Mouse (Mus musculus): ENCODE data around the gene Gm42674.

The Gm42674 gene

DNA sequence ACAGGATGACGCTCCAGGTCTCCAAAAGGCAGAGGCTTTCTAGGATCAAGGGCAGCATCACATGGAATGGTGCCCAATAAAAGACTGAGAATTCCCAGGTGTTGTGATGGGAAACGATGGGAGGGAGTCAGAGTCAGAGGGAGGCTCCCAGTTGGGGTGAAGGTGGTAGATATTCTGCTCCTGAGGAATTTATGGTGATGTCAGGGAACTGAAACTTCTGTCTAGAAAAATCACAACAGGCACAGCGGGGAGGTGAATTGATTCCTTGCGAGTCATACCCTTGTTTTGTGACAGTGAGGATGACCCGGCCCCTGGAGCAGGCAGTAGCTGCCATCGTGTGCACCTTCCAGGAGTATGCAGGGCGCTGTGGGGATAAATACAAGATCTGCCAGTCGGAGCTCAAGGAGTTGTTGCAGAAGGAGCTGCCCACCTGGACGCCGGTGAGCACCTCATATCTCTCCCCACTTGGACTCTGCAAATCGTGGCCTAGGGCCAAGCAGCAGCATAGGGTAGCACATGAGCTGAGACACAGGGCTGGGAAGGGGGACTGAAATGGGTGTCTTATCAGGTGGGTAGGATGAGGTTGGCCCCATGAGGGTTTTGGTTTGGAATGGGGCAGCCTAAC is at the start of gene Gm42674:
Gene Gm42674, plus strand, starts transcription at position 419 of the 625 bp plus-strand sequence.
- in situ Hi-C loops (cut with MboI; ENCODE audit: unreplicated experiment in 2 of 2) = loop anchor here in 1 of 2 experiments (25.0 kb wide), 1 partner anchor 389 kb away; the partner anchor contains the start of genes Rab13 and Rps27

DNA sequence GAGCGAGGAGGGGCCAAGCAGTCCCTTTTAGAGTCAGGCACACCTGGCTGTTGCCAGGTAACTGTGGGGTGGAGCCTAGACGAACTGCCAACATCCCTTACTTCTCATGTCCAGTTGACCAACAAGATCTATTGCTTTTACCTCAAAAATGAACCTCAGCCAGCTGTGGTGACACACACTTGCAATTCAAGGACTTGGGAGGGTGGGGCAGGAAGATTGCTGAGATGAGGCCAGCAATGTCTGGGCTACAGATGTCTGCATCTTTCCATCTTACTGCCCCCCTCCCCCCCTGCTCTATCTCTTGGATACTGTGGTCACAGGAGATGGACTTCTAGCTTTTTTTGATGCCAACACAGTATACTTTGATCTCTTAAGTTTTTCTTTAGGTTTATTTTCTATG is 49.5 kb upstream of the Gm42674 start:
- in situ Hi-C loops (cut with MboI; ENCODE audit: unreplicated experiment in 2 of 2) = no loop called here

DNA sequence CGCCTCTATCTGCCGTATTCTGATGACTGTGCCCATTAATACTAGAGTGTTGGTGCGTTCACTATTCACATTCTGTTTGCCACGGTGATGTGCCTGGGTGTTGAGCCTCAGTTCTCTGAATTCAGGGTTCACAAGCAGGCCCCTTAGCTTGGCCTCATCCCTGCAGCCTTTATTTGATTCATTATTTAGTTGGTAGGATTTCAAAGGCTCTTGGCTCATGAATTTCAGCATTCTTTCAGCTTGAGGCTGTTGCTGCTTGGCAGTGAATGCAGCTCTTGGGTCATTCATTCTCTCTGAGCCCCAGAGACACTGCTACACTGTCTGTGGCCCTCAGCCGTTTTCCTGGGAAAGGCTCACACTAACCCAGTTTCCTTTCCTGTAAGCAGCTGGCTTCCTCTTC is 45.8 kb upstream of the Gm42674 start:
- in situ Hi-C loops (cut with MboI; ENCODE audit: unreplicated experiment in 2 of 2) = no loop called here

DNA sequence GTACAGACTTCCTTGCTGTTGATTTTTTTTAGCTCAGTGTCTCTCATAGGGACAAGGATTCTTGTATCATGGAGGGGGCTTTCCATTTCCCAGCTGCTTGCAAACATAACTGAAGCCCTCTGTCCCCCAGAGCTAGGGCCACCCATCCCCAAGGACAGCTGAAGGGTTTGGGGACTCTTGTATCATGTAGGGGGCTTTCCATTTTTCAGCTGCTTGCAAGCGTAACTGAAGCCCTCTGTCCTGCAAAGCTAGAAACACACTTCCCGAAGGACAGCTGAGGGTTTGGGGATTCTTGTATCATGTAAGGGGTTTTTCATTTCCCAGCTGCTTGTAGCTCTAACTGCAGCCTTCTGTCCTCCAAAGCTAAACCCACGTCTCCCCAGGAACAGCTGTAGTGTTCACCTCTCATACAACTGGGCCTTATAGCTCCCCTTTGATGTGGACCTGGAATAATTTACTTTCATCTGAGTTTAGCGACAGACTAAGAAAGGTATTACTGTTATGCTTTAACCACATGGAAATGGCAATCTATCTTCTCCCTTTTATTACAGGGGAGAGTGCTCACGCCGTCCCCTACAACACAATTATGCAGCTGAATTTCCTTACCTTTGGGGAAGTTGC is 41.6 kb upstream of the Gm42674 start, which contains the start of gene S100a3:
Gene S100a3, plus strand, starts transcription at position 571 of the 621 bp plus-strand sequence.
- in situ Hi-C loops (cut with MboI; ENCODE audit: unreplicated experiment in 2 of 2) = no loop called here

DNA sequence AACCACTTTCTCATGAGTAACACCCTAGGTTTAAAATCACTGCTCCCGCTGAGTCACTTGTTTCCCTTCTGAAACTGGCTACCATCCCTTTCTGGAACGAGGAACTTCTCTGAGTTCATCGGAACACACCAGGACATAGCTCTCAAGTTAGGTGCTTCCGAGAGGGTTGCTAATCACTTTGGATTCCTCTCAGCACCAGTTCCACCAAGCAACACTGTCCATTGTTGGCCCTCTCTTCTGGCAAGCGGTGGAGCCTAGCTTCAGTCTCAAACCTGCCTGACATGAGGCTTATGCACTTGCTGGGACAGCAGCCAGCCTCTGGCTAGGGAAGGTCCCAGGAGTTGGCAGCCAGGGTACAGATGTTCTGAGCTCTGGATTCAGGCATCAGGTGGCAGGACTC is 27.0 kb upstream of the Gm42674 start:
- in situ Hi-C loops (cut with MboI; ENCODE audit: unreplicated experiment in 2 of 2) = no loop called here

DNA sequence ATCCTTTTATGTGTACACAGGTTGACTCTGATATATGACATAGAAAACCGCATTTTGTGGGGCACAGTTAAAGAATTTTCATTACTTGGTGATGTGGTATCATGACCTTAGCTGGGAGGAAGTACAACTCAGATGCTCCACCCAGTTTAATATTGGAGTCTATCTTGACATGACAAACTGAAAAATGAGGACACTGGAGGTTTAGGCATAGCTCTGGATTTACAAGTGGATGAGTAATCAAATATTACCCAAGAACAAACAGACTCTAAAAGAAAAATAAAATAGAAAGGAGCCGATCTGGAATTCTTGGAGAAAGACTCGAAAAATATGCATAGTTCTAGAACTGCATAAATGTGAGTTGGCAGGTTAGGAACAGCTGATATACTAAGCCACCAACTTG is 26.4 kb upstream of the Gm42674 start:
- in situ Hi-C loops (cut with MboI; ENCODE audit: unreplicated experiment in 2 of 2) = no loop called here

DNA sequence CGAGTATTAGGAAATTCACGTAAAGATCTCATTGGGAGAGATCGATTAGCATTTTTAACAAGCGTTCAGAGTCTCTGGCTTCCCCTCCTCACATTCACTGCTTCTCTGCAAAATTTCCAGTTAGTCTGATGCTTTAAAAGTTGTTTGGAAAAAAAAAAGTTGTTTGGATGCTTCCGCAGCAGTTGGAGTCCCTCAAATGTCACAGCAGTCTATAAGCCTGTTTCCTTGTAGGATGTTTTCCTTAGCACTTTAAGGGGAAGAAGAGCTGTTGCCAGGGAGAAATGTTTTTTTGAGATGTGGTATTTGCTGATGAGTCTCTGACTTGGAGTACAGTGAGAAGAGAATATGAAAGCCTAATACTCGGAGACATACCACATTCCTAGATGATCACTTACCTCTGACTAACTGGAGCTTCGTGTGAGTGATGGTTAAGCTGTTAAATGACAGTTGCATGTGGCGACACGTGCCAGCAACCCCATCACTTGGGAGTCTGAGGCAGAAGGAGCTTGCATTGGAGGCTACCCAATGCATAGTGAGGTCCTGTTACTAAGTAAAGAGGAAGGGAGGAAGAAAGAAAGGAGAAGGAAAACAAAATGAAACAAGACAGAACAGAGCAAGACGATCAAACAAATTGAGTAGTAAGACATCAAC is 25.2 kb upstream of the Gm42674 start:
- in situ Hi-C loops (cut with MboI; ENCODE audit: unreplicated experiment in 2 of 2) = no loop called here

DNA sequence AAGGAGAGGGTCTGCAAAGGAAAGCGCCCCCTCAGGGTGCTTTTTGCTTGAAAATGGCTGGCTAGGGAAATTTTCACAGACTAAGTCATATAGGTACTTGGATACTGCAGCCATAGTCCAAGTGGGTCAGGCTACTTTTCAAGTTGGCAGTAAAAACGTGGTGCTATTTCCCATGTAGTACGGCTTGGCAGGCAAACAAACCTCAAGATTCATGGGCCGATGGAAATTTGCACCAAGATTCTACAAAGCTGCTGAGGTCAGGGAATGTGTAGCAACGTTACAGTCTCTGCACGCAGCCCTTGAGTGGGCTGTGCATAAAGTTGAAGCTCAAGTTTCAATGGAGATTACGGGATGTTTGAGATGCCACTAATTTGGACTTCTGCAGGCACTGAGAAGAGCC is 22.3 kb upstream of the Gm42674 start:
- in situ Hi-C loops (cut with MboI; ENCODE audit: unreplicated experiment in 2 of 2) = no loop called here

DNA sequence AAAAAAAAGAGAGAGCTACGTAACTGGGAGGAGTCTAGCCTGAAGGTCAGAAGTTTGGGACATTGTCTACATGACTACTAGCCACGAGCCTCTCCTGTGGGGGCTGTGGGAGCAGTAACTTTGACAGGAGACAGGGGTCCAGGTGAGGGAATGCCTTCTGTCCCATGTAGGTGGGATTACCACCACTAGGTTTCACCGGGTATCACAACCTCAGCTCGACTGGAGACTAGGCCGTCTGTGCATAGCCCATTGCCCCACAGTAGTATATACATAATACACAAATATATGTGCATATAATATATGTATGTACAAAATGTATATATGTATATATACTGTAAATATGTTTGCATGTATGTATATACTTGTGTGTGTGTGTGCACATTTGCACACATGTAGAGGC is 20.6 kb upstream of the Gm42674 start:
- in situ Hi-C loops (cut with MboI; ENCODE audit: unreplicated experiment in 2 of 2) = loop anchor here (5.0 kb wide), 1 partner anchor 36 kb away; no protein-coding TSS in a partner anchor

DNA sequence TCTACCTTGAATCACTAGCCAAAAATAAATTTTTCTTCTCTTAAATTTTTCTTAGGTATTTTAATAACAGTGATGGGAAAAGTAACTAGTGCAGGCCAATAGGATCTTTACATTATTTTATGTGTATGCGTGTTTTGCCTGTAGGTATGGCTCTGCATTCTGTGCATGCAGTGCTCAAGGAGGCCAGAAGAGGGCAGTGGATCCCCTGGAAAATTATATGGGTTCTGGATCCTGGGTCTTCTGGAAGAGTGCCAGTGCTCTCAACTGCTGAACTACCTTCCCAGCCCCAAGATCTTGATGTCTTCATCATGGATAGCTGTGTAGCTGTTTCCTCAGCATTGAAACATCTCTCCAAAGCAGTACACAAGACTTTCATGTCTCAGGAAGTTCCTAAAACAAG is 19.5 kb upstream of the Gm42674 start:
- in situ Hi-C loops (cut with MboI; ENCODE audit: unreplicated experiment in 2 of 2) = loop anchor here (5.0 kb wide), 1 partner anchor 35 kb away; no protein-coding TSS in a partner anchor

DNA sequence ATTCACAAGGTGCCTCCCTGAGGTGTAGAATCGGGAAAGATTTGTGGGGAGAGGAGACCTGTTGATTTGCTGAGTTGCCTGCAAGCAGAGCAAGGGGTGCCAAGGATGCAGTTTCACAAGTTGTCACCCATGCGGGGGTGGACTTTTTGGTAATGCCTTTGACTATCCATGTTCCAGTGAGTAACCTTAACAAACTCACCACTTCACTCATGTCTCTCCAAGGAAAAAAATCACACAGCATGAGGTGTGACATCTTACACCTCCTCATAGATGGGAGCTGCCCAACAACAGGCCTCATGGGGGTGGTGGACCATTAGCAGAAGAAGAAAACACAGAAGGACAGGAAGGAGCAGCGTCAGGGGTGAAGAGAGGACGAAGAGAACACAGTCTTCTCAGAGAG is 19.1 kb upstream of the Gm42674 start:
- in situ Hi-C loops (cut with MboI; ENCODE audit: unreplicated experiment in 2 of 2) = loop anchor here (5.0 kb wide), 1 partner anchor 35 kb away; no protein-coding TSS in a partner anchor

DNA sequence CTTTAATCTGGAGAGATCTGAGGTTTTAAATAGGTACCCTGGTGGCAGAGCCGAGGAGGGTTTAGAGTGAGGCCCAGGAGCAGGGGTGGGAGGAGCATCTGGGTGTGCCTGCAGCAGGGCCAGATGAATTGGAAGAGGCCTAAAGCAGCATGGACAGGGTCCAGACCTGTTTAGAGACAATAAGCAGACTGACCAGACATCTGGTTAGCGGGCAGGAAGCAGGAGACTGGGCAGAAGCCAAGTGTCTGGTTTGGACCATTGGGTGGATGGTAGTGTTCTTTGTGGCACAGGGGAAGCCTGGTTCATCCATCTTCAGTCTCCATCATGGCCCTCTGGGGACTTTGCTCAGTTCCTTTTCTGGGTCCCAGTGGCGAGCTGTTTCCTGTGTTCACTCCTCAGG is 17.8 kb upstream of the Gm42674 start:
- in situ Hi-C loops (cut with MboI; ENCODE audit: unreplicated experiment in 2 of 2) = loop anchor here (5.0 kb wide), 1 partner anchor 33 kb away; no protein-coding TSS in a partner anchor

DNA sequence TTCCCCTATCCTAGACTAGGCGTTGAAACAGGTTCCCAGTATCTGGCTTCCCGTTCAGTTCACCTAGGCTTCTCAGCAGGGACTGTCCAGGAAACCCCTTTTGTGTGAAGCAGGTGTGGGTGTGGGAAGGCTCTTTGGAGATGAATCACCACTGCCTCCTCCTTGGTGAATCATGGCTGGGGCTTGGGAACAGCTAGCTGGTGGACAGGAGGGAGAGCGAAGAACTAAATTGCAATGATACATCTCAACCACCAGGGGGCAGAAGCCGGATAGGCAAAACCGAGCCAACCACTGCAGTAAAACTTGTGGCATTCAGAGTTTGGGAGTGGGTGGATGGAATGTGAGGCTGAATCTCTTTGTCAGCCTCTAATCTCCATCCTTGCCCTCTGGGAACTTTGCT is 16.1 kb upstream of the Gm42674 start:
- in situ Hi-C loops (cut with MboI; ENCODE audit: unreplicated experiment in 2 of 2) = loop anchor here in 1 of 2 experiments (5.0 kb wide), 2 partner anchors 62 to 93 kb away; partner anchors contain the start of gene Snapin

DNA sequence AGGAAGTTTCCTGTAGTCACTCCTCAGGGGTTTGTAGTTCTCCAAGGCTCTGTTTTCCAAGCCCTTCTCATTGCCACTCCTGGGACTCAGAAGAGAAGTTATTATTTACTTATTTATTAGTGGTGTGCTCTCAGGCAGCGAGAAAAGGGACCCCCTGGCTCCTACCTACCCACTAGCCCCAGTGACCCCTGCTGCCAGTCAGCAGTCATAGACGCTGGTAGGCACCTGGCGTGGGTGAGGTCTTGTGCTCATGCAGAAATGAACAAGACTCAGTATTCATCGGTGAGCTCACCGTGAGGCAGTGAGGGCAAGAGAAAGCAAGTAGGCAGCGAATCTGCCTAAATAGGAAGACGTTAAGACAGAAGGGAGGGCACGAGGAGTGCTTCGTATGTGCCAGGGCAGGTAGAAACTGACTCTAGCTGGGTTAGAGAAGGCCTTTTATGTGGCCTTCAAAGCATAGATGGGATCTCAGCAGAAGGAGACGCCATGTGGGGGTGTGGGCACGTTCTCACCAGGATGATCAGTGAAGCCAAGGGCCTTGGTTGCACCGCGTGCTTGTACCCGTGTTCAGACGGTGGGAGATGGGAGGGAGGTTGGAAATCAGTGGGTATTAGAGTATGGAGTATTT is 15.6 kb upstream of the Gm42674 start:
- in situ Hi-C loops (cut with MboI; ENCODE audit: unreplicated experiment in 2 of 2) = loop anchor here in 1 of 2 experiments (5.0 kb wide), 2 partner anchors 61 to 94 kb away; partner anchors contain the start of gene Snapin

DNA sequence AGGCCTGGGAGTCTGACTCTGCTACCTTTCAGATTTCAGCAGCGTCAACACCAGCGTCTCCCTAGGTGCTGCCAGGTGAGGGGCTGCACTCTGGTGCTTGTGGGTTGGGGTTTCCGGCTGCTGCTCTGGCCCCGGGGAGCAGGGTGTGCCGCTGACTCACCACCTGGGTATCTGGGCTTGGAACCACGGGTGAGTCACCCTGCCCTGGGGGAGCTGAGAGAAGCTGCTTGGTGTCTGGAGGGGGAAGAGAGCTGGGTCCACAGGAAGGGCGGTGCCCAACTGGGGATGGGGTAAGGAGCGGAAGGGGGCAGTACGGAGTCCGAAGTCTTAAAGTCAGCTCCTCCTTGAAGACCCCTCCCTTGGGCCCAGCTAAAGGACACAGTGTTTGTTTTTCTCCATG is 14.8 kb upstream of the Gm42674 start:
- in situ Hi-C loops (cut with MboI; ENCODE audit: unreplicated experiment in 2 of 2) = loop anchor here in 1 of 2 experiments (5.0 kb wide), 2 partner anchors 60 to 95 kb away; partner anchors contain the start of gene Snapin

DNA sequence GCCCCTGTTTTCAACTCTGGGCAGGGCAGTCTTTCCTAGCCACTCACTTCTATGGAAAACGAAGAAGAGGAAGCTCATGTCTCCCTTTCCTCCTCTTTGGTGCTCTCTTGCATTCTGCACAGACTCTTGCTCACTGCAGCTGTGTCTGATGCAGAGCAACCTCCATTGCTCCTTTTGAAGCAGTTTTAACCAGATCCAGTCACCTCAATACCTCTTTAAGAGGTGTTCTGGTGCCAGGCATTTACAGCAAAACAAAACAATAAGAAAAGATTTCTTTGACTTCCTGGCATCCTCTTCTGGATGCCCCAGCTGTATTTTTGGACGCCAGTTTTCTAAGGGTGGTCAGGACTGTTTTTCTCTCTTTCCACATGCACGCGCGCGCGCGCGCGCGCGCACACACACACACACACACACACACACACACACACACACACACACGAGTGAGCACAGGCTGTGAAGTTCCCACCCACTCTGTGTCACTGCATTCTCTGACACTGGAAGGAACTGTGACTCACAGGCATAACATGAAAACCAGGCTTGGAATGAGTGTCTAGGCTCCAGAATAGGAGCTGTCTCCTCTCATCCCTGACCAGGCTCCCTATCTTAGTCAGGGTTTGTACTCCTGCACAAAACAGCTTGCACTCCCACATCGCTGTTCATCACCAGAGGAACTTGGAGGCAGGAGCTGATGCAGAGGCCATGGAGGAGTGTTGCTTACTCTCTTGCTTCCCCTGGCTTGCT is 14.2 kb upstream of the Gm42674 start:
- in situ Hi-C loops (cut with MboI; ENCODE audit: unreplicated experiment in 2 of 2) = loop anchor here in 1 of 2 experiments (5.0 kb wide), 2 partner anchors 60 to 95 kb away; partner anchors contain the start of gene Snapin

DNA sequence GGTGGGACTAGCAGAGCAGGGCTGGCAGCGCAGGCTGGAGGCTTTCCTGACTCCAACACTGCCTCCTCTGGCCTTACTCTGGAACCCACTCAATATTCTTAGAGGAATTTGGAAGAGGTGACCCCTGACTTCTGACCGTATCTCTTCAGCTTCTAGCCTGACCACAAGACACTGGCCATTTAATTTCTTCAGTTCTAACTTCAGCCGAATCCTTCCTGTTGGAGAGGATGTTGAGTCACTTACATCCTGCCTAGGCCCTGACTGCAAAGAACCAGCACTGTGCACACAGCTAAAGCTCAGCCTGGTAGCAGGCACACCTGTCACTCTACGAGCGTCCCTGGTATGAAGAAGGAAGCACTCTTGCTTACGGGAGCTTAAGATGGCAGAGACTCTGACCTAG is 12.3 kb upstream of the Gm42674 start:
- in situ Hi-C loops (cut with MboI; ENCODE audit: unreplicated experiment in 2 of 2) = loop anchor here in 1 of 2 experiments (5.0 kb wide), 2 partner anchors 58 to 97 kb away; partner anchors contain the start of gene Snapin

DNA sequence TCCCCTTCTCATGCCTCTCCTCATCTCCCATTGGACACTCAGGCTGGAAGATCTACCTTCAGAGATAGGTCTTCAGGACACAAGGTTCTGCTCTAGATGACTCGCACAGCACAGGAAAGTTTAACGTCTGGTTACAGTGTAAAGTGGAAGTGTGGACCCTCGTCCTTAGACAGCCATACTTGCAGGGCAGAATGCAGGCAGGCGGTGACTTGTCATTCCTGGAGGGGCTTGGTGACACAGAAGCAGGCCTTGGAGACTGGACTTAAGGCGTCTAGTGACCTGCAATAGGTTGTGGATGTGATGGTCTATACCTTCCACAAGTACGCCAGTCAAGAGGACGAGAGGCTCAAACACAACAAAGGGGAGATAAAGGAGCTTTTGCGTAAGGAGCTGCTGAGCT is 11.8 kb upstream of the Gm42674 start, which contains the start of gene S100a2:
Gene S100a2, plus strand, starts transcription at position 301 of the 400 bp plus-strand sequence.
- in situ Hi-C loops (cut with MboI; ENCODE audit: unreplicated experiment in 2 of 2) = loop anchor here in 1 of 2 experiments (5.0 kb wide), 2 partner anchors 57 to 98 kb away; partner anchors contain the start of gene Snapin

DNA sequence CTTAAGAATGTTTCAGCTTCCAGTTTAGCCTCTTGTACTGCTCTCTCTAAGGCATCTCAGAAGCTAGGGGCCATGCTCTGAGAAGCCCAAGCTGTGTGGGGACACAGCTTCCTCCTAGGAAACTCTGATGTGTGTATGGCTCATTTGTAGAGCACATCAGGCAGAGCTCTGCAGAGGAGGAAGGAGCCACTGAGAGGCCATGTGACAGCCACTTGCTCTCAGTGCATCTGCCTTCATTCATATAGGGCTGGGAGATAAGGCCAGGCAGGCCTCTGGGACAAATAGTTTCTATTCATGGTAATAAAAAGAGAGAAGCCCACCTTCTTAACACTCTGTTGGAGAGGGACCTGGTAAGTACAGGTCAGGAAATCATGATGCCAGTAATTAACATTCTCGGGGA is 7.2 kb upstream of the Gm42674 start:
- in situ Hi-C loops (cut with MboI; ENCODE audit: unreplicated experiment in 2 of 2) = no loop called here

DNA sequence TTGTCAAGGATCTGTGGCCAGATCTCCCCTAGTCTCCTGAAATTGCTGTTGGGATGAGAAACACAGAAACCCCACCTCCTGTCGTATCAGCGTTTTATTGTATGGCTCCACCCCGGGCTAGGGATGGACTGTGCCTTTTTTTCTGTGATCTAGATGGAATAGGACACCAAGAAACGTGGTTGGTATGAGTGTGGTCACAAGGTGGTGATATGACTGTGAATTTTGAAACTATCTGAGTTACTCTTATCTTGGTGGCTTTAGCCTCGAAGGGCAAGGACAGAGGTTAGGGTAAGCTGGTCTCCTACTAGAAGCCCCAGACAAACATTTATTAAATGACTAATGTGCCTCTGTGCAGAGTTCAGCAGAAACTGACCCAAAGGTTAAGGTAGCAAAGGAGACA is 6.1 kb upstream of the Gm42674 start:
- in situ Hi-C loops (cut with MboI; ENCODE audit: unreplicated experiment in 2 of 2) = no loop called here

Data from v-Abl transformed pro-B cells (cell line).